Mouse (Mus musculus) brain, embryonic 14.5 days (tissue): ENCODE results near the gene Ptp4a2.

Source experiments
- CTCF ChIP-seq: fragments of 200-500 bp; IDR thresholded peaks from 2 replicates; pipeline ENCODE4 v1.5.1; 2012; ENCODE audit warnings: inconsistent platforms, mild to moderate bottlenecking, moderate library complexity, borderline replicate concordance; ENCODE audit not compliant: insufficient read depth, insufficient read length; ENCODE audit errors: extremely low read depth
- POLR2A ChIP-seq: fragments of 200-500 bp; IDR thresholded peaks from 2 replicates; pipeline ENCODE4 v1.6.1; 2012; ENCODE audit warnings: mild to moderate bottlenecking, inconsistent platforms, borderline replicate concordance; ENCODE audit not compliant: poor library complexity, insufficient read depth, insufficient read length, severe bottlenecking; ENCODE audit errors: extremely low read depth

GRCm38 (mm10) chr4:129765351-129765750 lies 45.7 kb upstream of the Ptp4a2 start:
- TF ChIP-seq POLR2A (no peak), CTCF (no peak)
